Mouse (Mus musculus) embryonic facial prominence, embryonic 10.5 days (tissue): ENCODE data around the gene Phtf2. TPM values are rescaled to one million over a fixed set of nuclear protein-coding genes. Genes with fewer than 3 reads are reported as not detected.

Experiments
- DNase-seq: peaks from one replicate; pipeline ENCODE4 v3.0.0-alpha.2; 2017; ENCODE audit warnings: low spot score
- H3K27ac ChIP-seq: fragments of 300-500 bp; sonication (generic); replicated peaks from 2 replicates; pipeline ENCODE4 v1.5.1; 2016; ENCODE audit warnings: mild to moderate bottlenecking
- H3K27me3 ChIP-seq: fragments of 300-500 bp; sonication (generic); replicated peaks from 2 replicates; pipeline ENCODE4 v1.6.1; 2016; ENCODE audit warnings: low read depth, mild to moderate bottlenecking; ENCODE audit not compliant: poor library complexity, severe bottlenecking
- H3K36me3 ChIP-seq: fragments of 300-500 bp; sonication (generic); replicated peaks from 2 replicates; pipeline ENCODE4 v1.6.1; 2016; ENCODE audit warnings: mild to moderate bottlenecking, moderate library complexity
- H3K4me1 ChIP-seq: fragments of 300-500 bp; sonication (generic); 2 replicates; pipeline ENCODE4 v1.6.1; 2016
- H3K4me3 ChIP-seq: fragments of 300-500 bp; sonication (generic); 2 replicates; pipeline ENCODE4 v1.5.1; 2016; ENCODE audit warnings: mild to moderate bottlenecking, moderate library complexity
- H3K9me3 ChIP-seq: fragments of 300-500 bp; sonication (generic); 2 replicates; pipeline ENCODE4 v1.6.1; 2016; ENCODE audit warnings: mild to moderate bottlenecking
- WGBS: fragments of 180-500 bp; shearing (Covaris S2); methylation state at CpG from one replicate; pipeline ENCODE4 v1.1.7; 2016; 5-methylcytosine and 5-hydroxymethylcytosine counted together
- polyA plus RNA-seq: library from polyadenylated mRNA; unstranded; fragments of >200 nt; fragmentation: Nextera tagmentation; extraction: Ambion mirVana; gene quantifications from 2 replicates; pipeline ENCODE4 v1.2.1, GENCODE M21; 2016

Gene Phtf2
- 20.2 and 21.4 TPM in 2 replicates for polyA plus RNA-seq

GRCm38 (mm10) chr5:20881915-20882800 lies at the start of gene Phtf2, which contains the start of gene Tmem60:
TSS of gene Phtf2 (minus strand) at chr5:20882124.
TSS of gene Tmem60 (plus strand) at chr5:20882191.
- Histone ChIP-seq H3K4me3 (peak within 1 kb of the TSS; percentile 89), H3K9me3 (no peaks in the 10 kb centered on the region), H3K27me3 (no peaks in the 10 kb centered on the region), H3K36me3 (peaks cover 17% of the 10 kb centered on the region), H3K4me1 (peaks cover 18% of the 10 kb centered on the region), H3K27ac (peak within 1 kb of the TSS; percentile 96)
- WGBS = under 1% methylated on average over 94 of the region's 94 CpGs
- DNase-seq = peak; percentile 99

GRCm38 (mm10) chr5:20931300-20931699 lies 49.4 kb upstream of the Phtf2 start:
- 88% methylated on average over 3 of the region's 3 CpGs for WGBS
- no peak overlapping the region for H3K4me3 ChIP-seq

GRCm38 (mm10) chr5:20930430-20930829 lies 48.5 kb upstream of the Phtf2 start:
- no peak for DNase-seq
- H3K27me3 ChIP-seq = no peaks in the 10 kb centered on the region
- H3K4me3 ChIP-seq = no peak overlapping the region
- H3K27ac ChIP-seq = no peak overlapping the region
- peaks cover 6% of the 10 kb centered on the region for H3K36me3 ChIP-seq
- H3K4me1 ChIP-seq = peaks cover 10% of the 10 kb centered on the region; the same call in 1 of the 2 replicates
- no peaks in the 10 kb centered on the region for H3K9me3 ChIP-seq

More at GRCm38 (mm10) chr5:20931300-20931699, 49.4 kb upstream of the Phtf2 start:
- H3K9me3 ChIP-seq = no peaks in the 10 kb centered on the region
- no peak overlapping the region for H3K27ac ChIP-seq
- H3K4me1 ChIP-seq = peaks cover 12% of the 10 kb centered on the region; the same call in 1 of the 2 replicates
- H3K27me3 ChIP-seq = no peaks in the 10 kb centered on the region
- DNase-seq = no peak
- H3K36me3 ChIP-seq = 0 out of 2 replicates have a peak, but pooled peaks cover 2% of the 10 kb centered on the region

- Histone ChIP-seq H3K4me1 (peaks cover 10% of the 10 kb centered on the region; the same call in 1 of the 2 replicates), H3K27ac (no peak overlapping the region), H3K27me3 (no peaks in the 10 kb centered on the region), H3K9me3 (no peaks in the 10 kb centered on the region), H3K36me3 (peaks cover 8% of the 10 kb centered on the region), H3K4me3 (no peak overlapping the region)
- 83% methylated on average over 6 of the region's 6 CpGs for WGBS
- no peak for DNase-seq
These were observed 47.8 kb upstream of the Phtf2 start for GRCm38 (mm10) chr5:20929669-20930151.

GRCm38 (mm10) chr5:20925451-20925850 lies 43.5 kb upstream of the Phtf2 start:
- 83% methylated on average over 3 of the region's 3 CpGs for WGBS
- H3K27me3 ChIP-seq = no peaks in the 10 kb centered on the region
- DNase-seq = no peak
- H3K27ac ChIP-seq = no peak overlapping the region
- H3K36me3 ChIP-seq = peaks cover 11% of the 10 kb centered on the region
- no peak overlapping the region for H3K4me3 ChIP-seq
- peaks cover 9% of the 10 kb centered on the region; the same call in 1 of the 2 replicates for H3K4me1 ChIP-seq
- H3K9me3 ChIP-seq = no peaks in the 10 kb centered on the region

- 0 out of 2 replicates have a peak, but pooled peaks cover under 1% of the 10 kb centered on the region for H3K4me1 ChIP-seq
- no peaks in the 10 kb centered on the region for H3K9me3 ChIP-seq
- no peak overlapping the region for H3K4me3 ChIP-seq
- DNase-seq = no peak
- WGBS = 81% methylated on average over 3 of the region's 3 CpGs
- peaks cover 12% of the 10 kb centered on the region for H3K36me3 ChIP-seq
- H3K27ac ChIP-seq = no peak overlapping the region
- H3K27me3 ChIP-seq = no peaks in the 10 kb centered on the region
These were observed 42.7 kb upstream of the Phtf2 start for GRCm38 (mm10) chr5:20924608-20925007.

GRCm38 (mm10) chr5:20919566-20919965 lies 37.6 kb upstream of the Phtf2 start:
- no peak overlapping the region for H3K27ac ChIP-seq
- no peaks in the 10 kb centered on the region for H3K9me3 ChIP-seq
- WGBS = 94% methylated on average over 9 of the region's 9 CpGs
- peaks cover 14% of the 10 kb centered on the region for H3K36me3 ChIP-seq
- H3K27me3 ChIP-seq = no peaks in the 10 kb centered on the region
- no peak for DNase-seq
- no peak overlapping the region for H3K4me3 ChIP-seq
- H3K4me1 ChIP-seq = no peaks in the 10 kb centered on the region

- H3K4me1 ChIP-seq = no peaks in the 10 kb centered on the region
- DNase-seq = no peak
- 92% methylated on average over 4 of the region's 4 CpGs for WGBS
- H3K27me3 ChIP-seq = no peaks in the 10 kb centered on the region
- no peak overlapping the region for H3K27ac ChIP-seq
- H3K36me3 ChIP-seq = peaks cover 14% of the 10 kb centered on the region
- no peak overlapping the region for H3K4me3 ChIP-seq
- H3K9me3 ChIP-seq = no peaks in the 10 kb centered on the region
These were observed 37.0 kb upstream of the Phtf2 start for GRCm38 (mm10) chr5:20918967-20919366.

GRCm38 (mm10) chr5:20913372-20914275 lies 31.7 kb upstream of the Phtf2 start:
- no peak overlapping the region for H3K27ac ChIP-seq
- 83% methylated on average over 11 of the region's 11 CpGs for WGBS
- no peaks in the 10 kb centered on the region for H3K4me1 ChIP-seq
- no peak overlapping the region for H3K4me3 ChIP-seq
- no peaks in the 10 kb centered on the region for H3K9me3 ChIP-seq
- DNase-seq = peak; percentile 58
- peaks cover 7% of the 10 kb centered on the region for H3K36me3 ChIP-seq
- no peaks in the 10 kb centered on the region for H3K27me3 ChIP-seq

GRCm38 (mm10) chr5:20911741-20912140 lies 29.8 kb upstream of the Phtf2 start:
- Histone ChIP-seq H3K36me3 (peaks cover 19% of the 10 kb centered on the region; the same call in 1 of the 2 replicates), H3K4me3 (no peak overlapping the region), H3K4me1 (no peaks in the 10 kb centered on the region), H3K27me3 (no peaks in the 10 kb centered on the region), H3K9me3 (no peaks in the 10 kb centered on the region), H3K27ac (no peak overlapping the region)
- no peak for DNase-seq
- WGBS = 91% methylated on average over 2 of the region's 2 CpGs

GRCm38 (mm10) chr5:20906191-20906590 lies 24.3 kb upstream of the Phtf2 start:
- peaks cover 44% of the 10 kb centered on the region for H3K36me3 ChIP-seq
- DNase-seq = no peak
- H3K27me3 ChIP-seq = no peaks in the 10 kb centered on the region
- H3K4me1 ChIP-seq = no peaks in the 10 kb centered on the region
- no peak overlapping the region for H3K27ac ChIP-seq
- 93% methylated on average over 7 of the region's 7 CpGs for WGBS
- H3K9me3 ChIP-seq = no peaks in the 10 kb centered on the region
- H3K4me3 ChIP-seq = no peak overlapping the region

- Histone ChIP-seq H3K4me3 (no peak overlapping the region), H3K27ac (no peak overlapping the region), H3K9me3 (no peaks in the 10 kb centered on the region), H3K27me3 (no peaks in the 10 kb centered on the region), H3K36me3 (peaks cover 52% of the 10 kb centered on the region), H3K4me1 (no peaks in the 10 kb centered on the region)
- no peak for DNase-seq
- 92% methylated on average over 2 of the region's 2 CpGs for WGBS
These were observed 23.5 kb upstream of the Phtf2 start for GRCm38 (mm10) chr5:20905437-20905836.
